Mouse (Mus musculus) small intestine, adult 2 months (tissue): Measurements from ENCODE around the gene Atg2b.

Source experiments
- CTCF ChIP-seq: fragments of 200-500 bp; IDR thresholded peaks from 2 replicates; pipeline ENCODE4 v1.5.1; 2012; ENCODE audit warnings: low read depth, mild to moderate bottlenecking, control low read depth, inconsistent platforms, low read length, moderate library complexity, mixed read lengths; ENCODE audit not compliant: insufficient replicate concordance, insufficient read length; ENCODE audit errors: extremely low read depth
- POLR2A ChIP-seq: fragments of 200-500 bp; IDR thresholded peaks from 2 replicates; pipeline ENCODE4 v1.6.1; 2012; ENCODE audit warnings: low read depth, mild to moderate bottlenecking, control low read depth, inconsistent platforms, low read length, moderate library complexity

DNA sequence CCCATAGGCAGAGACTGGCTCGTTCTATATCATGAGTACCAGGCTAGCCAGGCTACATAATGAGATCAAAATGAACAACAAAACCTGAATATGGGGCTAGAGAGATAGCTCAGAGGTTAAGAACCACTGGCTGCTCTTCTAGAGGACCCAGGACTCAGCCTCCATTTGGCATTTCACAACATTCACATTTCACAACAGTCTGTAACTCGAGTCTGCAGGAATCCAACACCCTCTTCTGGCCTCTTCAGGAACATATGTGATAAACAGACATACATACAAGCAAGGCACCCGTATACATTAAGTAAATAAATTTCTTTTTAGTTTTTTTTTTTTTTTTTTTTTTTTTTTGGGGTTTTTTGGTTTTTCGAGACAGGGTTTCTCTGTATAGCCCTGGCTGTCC is 3.5 kb upstream of the Atg2b start:
- no peak for TF ChIP-seq CTCF
- no peak for TF ChIP-seq POLR2A
